Mouse (Mus musculus) heart, postnatal 0 days (tissue): Measurements from ENCODE around the gene Foxa1. TPM values are rescaled to one million over a fixed set of nuclear protein-coding genes. Genes with fewer than 3 reads are reported as not detected.

Experiments
- ATAC-seq: fragments of 200-750 bp; cut with Nextera tagmentation; 2 replicates; pipeline ENCODE4 v1.8.0; 2017; ENCODE audit warnings: low read depth, moderate number of reproducible peaks, moderate library complexity; ENCODE audit not compliant: insufficient read depth
- DNase-seq: peaks from one replicate; pipeline ENCODE4 v3.0.0-alpha.2; 2016; ENCODE audit warnings: low spot score
- H3K27ac ChIP-seq: fragments of 300-500 bp; sonication (generic); 2 replicates; pipeline ENCODE4 v1.5.1; 2014; ENCODE audit warnings: low read depth, mild to moderate bottlenecking
- H3K27me3 ChIP-seq: fragments of 300-500 bp; sonication (generic); 2 replicates; pipeline ENCODE4 v1.6.1; 2014; ENCODE audit warnings: low read length, mixed read lengths; ENCODE audit not compliant: control insufficient read depth, insufficient read depth
- H3K36me3 ChIP-seq: fragments of 300-500 bp; sonication (generic); replicated peaks from 2 replicates; pipeline ENCODE4 v1.6.1; 2014; ENCODE audit warnings: low read length, mixed read lengths; ENCODE audit not compliant: control insufficient read depth, insufficient read depth
- H3K4me1 ChIP-seq: fragments of 300-500 bp; sonication (generic); 2 replicates; pipeline ENCODE4 v1.6.1; 2014; ENCODE audit warnings: antibody characterized with exemption; ENCODE audit not compliant: control insufficient read depth, insufficient read depth
- H3K4me2 ChIP-seq: fragments of 300-500 bp; sonication (generic); 2 replicates; pipeline ENCODE4 v1.6.1; 2014; ENCODE audit warnings: low read depth, mild to moderate bottlenecking, low read length, moderate library complexity
- H3K4me3 ChIP-seq: fragments of 300-500 bp; sonication (generic); 2 replicates; pipeline ENCODE4 v1.5.1; 2014; ENCODE audit warnings: low read depth, low read length
- H3K9ac ChIP-seq: fragments of 300-500 bp; sonication (generic); replicated peaks from 2 replicates; pipeline ENCODE4 v1.6.1; 2014; ENCODE audit warnings: low read depth, low read length, mixed read lengths
- H3K9me3 ChIP-seq: fragments of 300-500 bp; sonication (generic); replicated peaks from 2 replicates; pipeline ENCODE4 v1.6.1; 2016; ENCODE audit warnings: low read length; ENCODE audit not compliant: control insufficient read depth
- CTCF ChIP-seq: IDR thresholded peaks from 2 replicates; pipeline ENCODE4 v1.5.1; 2016; ENCODE audit warnings: antibody characterized with exemption, control low read depth, low read depth
- EP300 ChIP-seq: IDR thresholded peaks from 2 replicates; pipeline ENCODE4 v1.6.1; 2016; ENCODE audit warnings: antibody characterized with exemption, low read depth
- WGBS: fragments of 180-500 bp; shearing (Covaris S2); extraction: QIAGEN DNeasy Blood & Tissue Kit; methylation state at CpG from one replicate; pipeline ENCODE4 v1.1.7; 2014; 5-methylcytosine and 5-hydroxymethylcytosine counted together
- polyA plus RNA-seq: library from polyadenylated mRNA; unstranded; fragments of >200 nt; fragmentation: Nextera tagmentation; extraction: Ambion mirVana; gene quantifications from 2 replicates; pipeline ENCODE4 v1.2.1, GENCODE M21; 2015
- total RNA-seq: library from RNA; depleted of rRNA; stranded (reverse); fragments of >200 nt; gene quantifications from 2 replicates; pipeline ENCODE4 v1.2.3, GENCODE M21; 2014; ENCODE audit warnings: low replicate concordance

The Foxa1 gene
- total and polyA plus RNA-seq, 2 experiments from 2014 or later: 1.6 TPM; not detected in 1

DNA sequence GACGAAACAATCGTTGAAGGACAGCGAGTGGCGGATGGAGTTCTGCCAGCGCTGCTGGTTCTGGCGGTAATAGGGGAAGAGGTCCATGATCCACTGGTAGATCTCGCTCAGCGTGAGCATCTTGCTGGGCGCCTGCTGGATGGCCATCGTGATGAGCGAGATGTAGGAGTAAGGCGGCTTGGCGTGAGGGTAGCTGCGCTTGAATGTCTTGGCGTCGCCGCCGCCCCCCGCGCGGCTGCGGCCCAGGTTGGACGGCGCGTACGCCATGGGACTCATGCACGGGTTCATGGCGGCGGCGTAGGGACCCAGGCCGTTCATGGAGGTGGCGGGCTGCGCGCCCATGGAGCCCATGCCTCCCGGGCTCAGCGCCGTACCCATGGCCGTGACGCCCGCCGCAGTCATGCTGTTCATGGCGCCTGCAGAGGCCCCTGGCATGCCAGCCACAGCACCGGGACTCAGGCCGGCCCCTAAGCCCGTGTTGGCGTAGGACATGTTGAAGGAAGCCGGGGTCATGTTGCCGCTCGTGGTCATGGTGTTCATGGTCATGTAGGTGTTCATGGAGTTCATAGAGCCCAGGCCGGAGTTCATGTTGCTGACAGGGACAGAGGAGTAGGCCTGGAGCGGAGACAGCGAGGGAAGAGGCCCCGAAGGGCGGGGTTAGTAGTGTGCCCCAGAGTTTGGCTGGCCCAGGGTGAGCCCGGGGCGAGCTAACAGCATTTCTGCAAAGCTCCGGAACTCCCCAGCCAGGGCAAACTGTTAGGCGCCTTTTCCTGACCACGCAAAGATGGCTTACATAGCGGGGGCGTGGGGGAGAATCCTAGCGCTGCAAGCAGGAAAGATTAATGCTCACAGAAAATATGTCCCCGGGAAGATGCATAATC lies 3.7 kb downstream of the Foxa1 start:
- Histone ChIP-seq H3K4me2 (no peak overlapping the region), H3K4me1 (no peaks in the 10 kb centered on the region), H3K27ac (no peak overlapping the region), H3K9me3 (no peaks in the 10 kb centered on the region), H3K27me3 (peaks cover 94% of the 10 kb centered on the region), H3K4me3 (0 out of 2 replicates have a peak overlapping the region, but pooled peaks have one; percentile 1), H3K36me3 (no peaks in the 10 kb centered on the region), H3K9ac (no peak overlapping the region)
- TF ChIP-seq EP300: no peak
- no peak for TF ChIP-seq CTCF
- no peak for DNase-seq
- WGBS: 3% methylated on average over 61 of the region's 63 CpGs
- ATAC-seq: no peak

DNA sequence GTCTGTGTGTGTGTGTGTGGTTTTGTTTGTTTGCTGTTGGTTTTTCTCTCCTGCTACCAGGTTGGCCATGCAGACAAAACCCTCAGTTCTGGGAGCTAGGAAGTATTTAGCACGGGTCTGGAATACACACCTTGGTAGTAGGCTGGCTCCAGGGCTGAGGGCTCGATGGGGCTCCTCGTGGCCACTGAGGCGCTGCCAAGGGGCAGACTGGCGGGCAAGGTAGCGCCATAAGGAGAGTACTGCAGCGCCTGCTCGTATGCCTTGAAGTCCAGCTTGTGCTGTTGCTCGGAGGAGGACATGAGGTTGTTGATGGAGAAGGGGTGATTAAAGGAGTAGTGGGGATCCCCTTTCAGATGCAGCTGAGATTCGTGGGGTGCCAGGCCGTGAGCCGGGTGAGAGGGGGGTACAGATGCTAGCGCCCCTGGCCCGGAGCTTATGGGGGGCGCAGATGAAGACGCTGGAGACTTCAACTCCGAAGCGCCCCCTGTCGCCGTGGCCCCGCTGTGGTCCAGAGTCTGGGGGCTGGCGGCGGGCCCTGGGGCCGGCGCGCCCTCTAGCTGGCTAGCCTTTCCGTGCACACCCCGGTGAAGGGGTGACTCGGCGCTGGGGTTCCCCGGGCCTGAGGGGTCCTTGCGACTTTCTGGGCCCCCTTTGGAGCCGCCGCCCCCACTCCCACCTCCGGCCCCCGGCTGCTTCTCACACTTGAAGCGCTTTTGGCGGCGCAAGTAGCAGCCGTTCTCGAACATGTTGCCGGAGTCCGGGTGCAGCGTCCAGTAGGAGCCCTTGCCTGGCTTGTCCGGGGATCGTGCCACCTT lies 4.6 kb downstream of the Foxa1 start:
- no peak for ATAC-seq
- peaks cover 89% of the 10 kb centered on the region for H3K27me3 ChIP-seq
- no peaks in the 10 kb centered on the region for H3K9me3 ChIP-seq
- 2% methylated on average over 39 of the region's 46 CpGs for WGBS
- H3K4me1 ChIP-seq: no peaks in the 10 kb centered on the region
- DNase-seq: no peak
- no peak overlapping the region for H3K9ac ChIP-seq
- H3K27ac ChIP-seq: no peak overlapping the region
- H3K4me3 ChIP-seq: 0 out of 2 replicates have a peak overlapping the region, but pooled peaks have one; percentile 1
- TF ChIP-seq EP300: no peak
- no peak for TF ChIP-seq CTCF
- H3K36me3 ChIP-seq: no peaks in the 10 kb centered on the region
- no peak overlapping the region for H3K4me2 ChIP-seq

DNA sequence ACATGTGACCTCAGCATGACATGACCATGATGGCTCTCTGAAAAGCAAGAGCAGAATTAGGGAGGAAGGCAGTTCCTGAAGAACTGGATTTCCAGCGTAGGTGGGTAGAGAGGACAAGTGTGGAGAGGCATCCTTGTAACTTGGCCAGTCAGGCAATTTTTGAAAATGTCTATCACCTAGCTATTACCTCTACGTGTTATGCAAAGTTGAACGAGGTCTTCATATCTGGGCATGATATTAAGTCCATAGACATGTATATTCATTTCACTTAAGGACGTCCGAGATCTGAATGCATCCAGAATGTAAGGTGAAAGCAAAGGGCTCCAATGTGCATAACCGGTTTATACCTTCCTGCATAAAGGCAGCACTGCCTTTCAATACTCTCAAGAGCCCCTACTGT lies 5.6 kb downstream of the Foxa1 start:
- Histone ChIP-seq H3K4me2 (no peak overlapping the region), H3K9ac (no peak overlapping the region), H3K36me3 (no peaks in the 10 kb centered on the region), H3K27ac (no peak overlapping the region), H3K4me1 (no peaks in the 10 kb centered on the region), H3K9me3 (no peaks in the 10 kb centered on the region), H3K4me3 (no peak overlapping the region), H3K27me3 (peaks cover 89% of the 10 kb centered on the region)
- 12% methylated on average over 6 of the region's 6 CpGs for WGBS
- ATAC-seq (no peak), DNase-seq (no peak)
- TF ChIP-seq EP300 (no peak), CTCF (no peak)

DNA sequence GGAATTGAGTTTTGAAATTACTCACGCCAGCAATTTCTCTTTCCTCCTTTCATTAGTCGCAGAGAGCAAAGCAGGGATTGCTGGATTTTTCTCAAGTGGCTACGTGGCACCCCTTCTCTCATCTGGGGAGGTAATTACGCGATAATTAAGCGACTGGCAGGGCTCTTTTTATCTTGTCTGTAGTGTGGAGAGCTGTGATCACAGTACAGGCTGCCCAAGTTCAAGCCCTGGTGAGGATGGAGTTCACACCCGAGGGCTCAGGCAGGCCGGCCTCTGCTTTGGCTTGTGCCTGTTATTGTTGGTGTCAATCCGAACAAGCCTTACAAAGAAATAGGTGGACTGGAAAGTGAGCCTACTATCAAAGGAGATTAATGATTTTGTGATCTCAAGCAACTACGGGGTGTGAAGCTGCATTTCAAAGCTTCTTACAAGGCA lies 7.1 kb downstream of the Foxa1 start:
- TF ChIP-seq CTCF (no peak), EP300 (no peak)
- Histone ChIP-seq H3K27me3 (peaks cover 90% of the 10 kb centered on the region), H3K4me1 (no peaks in the 10 kb centered on the region), H3K4me2 (peak overlapping the region; percentile 54), H3K27ac (no peak overlapping the region), H3K9me3 (no peaks in the 10 kb centered on the region), H3K9ac (no peak overlapping the region), H3K4me3 (peak overlapping the region; percentile 40), H3K36me3 (no peaks in the 10 kb centered on the region)
- WGBS: 3% methylated on average over 10 of the region's 10 CpGs
- ATAC-seq: no peak
- DNase-seq: no peak

DNA sequence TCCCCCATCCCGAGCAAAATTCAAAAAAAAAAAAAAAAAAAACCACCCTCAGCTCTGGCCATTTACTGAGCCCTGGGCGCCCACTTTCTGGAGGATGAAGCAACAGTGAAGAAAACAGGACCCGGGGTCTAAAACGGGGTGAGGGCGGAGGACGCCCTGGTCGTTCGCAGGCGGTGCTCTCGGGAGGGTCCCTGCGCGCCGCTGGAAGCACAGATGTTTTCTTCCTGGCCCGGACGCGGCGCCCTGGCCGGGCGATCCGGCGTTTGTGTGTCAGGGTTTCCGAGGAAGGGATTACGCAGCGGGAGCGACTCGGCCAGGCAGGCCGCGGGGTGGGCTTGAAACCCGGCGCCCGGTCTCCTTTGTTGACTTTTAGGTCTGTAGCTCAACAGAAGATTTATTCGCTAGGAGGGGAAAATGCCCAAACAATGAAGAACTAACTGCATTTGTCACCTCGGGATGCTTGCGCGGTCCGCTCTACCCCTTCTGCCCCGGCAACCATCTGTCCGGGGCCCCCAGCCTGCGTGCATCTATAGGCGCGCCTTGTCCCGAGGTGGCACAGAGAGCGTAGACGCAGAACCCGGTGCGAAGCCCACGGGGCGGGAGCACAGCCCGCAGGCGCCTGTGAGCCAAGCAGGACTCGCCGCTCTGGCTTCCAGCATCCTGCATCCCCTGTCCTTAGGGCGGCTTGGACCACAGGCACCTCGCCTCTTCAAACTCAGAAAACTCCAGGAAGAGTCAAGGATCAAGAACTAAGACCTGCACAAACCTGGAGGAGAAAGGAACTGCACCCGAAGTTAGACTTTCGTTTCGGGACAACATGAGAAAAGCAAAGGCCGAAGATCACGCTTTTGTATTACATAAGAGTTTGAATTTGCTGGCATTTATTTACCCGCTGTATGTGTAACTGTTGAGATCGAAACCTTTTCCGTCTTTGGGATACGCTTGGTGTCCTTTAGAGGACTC lies 7.8 kb downstream of the Foxa1 start:
- no peak for ATAC-seq
- Histone ChIP-seq H3K27me3 (peaks cover 90% of the 10 kb centered on the region), H3K4me1 (no peaks in the 10 kb centered on the region), H3K9me3 (no peaks in the 10 kb centered on the region), H3K9ac (no peak overlapping the region), H3K27ac (no peak overlapping the region), H3K36me3 (no peaks in the 10 kb centered on the region), H3K4me2 (peak overlapping the region; percentile 54), H3K4me3 (peak overlapping the region; percentile 40)
- TF ChIP-seq EP300 (no peak), CTCF (no peak)
- 1% methylated on average over 63 of the region's 63 CpGs for WGBS
- DNase-seq: no peak
